Mouse (Mus musculus): ENCODE data around the gene Coq4.
A peak's percentile ranks its signal among the peaks of the same experiment; 100 is the strongest.

Gene Coq4

GRCm38 (mm10) chr2:29787937-29788681 lies 816 bp downstream of the Coq4 start, which contains the start of gene Trub2:
Trub2 (minus strand) TSS chr2:29788502.
- peak; percentile 69; the same call in 1 of the 2 replicates for ATAC-seq (ENCODE audit: insufficient number of reproducible peaks, low FRiP score, low TSS enrichment)

GRCm38 (mm10) chr2:29792772-29793487 lies 5.6 kb downstream of the Coq4 start:
- ATAC-seq (ENCODE audit: insufficient number of reproducible peaks, low FRiP score, low TSS enrichment), result no peak

- ATAC-seq (ENCODE audit: insufficient number of reproducible peaks, low FRiP score, low TSS enrichment), result peak; percentile 97
Observed at GRCm38 (mm10) chr2:29802075-29802826, 15.0 kb downstream of the Coq4 start, which contains the start of gene Slc27a4. Slc27a4 (plus strand) TSS chr2:29802634.

GRCm38 (mm10) chr2:29802827-29803201 lies 15.5 kb downstream of the Coq4 start:
- ATAC-seq (ENCODE audit: insufficient number of reproducible peaks, low FRiP score, low TSS enrichment), result peak; percentile 62; the same call in 1 of the 2 replicates

GRCm38 (mm10) chr2:29803400-29803831 lies 16.1 kb downstream of the Coq4 start:
- no peak for ATAC-seq (ENCODE audit: insufficient number of reproducible peaks, low FRiP score, low TSS enrichment)

GRCm38 (mm10) chr2:29815678-29816371 lies 28.5 kb downstream of the Coq4 start:
- ATAC-seq (ENCODE audit: insufficient number of reproducible peaks, low FRiP score, low TSS enrichment), result no peak

GRCm38 (mm10) chr2:29817426-29818232 lies 30.3 kb downstream of the Coq4 start:
- ATAC-seq (ENCODE audit: insufficient number of reproducible peaks, low FRiP score, low TSS enrichment), result peak; percentile 74; the same call in 1 of the 2 replicates

- ATAC-seq (ENCODE audit: insufficient number of reproducible peaks, low FRiP score, low TSS enrichment), result no peak
Observed at GRCm38 (mm10) chr2:29819363-29819762, 32.1 kb downstream of the Coq4 start.

- ATAC-seq (ENCODE audit: insufficient number of reproducible peaks, low FRiP score, low TSS enrichment), result peak; percentile 50; the same call in 1 of the 2 replicates
Observed at GRCm38 (mm10) chr2:29820025-29820817, 32.9 kb downstream of the Coq4 start, which contains the start of gene Urm1. Urm1 (plus strand) TSS chr2:29820075.

GRCm38 (mm10) chr2:29826318-29826925 lies 39.1 kb downstream of the Coq4 start:
- ATAC-seq (ENCODE audit: insufficient number of reproducible peaks, low FRiP score, low TSS enrichment), result no peak

- ATAC-seq (ENCODE audit: insufficient number of reproducible peaks, low FRiP score, low TSS enrichment), result peak; percentile 96
Observed at GRCm38 (mm10) chr2:29826926-29827708, 39.8 kb downstream of the Coq4 start.

GRCm38 (mm10) chr2:29827709-29828024 lies 40.4 kb downstream of the Coq4 start:
- ATAC-seq (ENCODE audit: insufficient number of reproducible peaks, low FRiP score, low TSS enrichment), result no peak

GRCm38 (mm10) chr2:29831106-29831505 lies 43.8 kb downstream of the Coq4 start:
- no peak for ATAC-seq (ENCODE audit: insufficient number of reproducible peaks, low FRiP score, low TSS enrichment)

- ATAC-seq (ENCODE audit: insufficient number of reproducible peaks, low FRiP score, low TSS enrichment), result no peak
Observed at GRCm38 (mm10) chr2:29833796-29834195, 46.5 kb downstream of the Coq4 start.

GRCm38 (mm10) chr2:29835391-29835899 lies 48.2 kb downstream of the Coq4 start:
- ATAC-seq (ENCODE audit: insufficient number of reproducible peaks, low FRiP score, low TSS enrichment), result no peak

- ATAC-seq (ENCODE audit: insufficient number of reproducible peaks, low FRiP score, low TSS enrichment), result no peak
Observed at GRCm38 (mm10) chr2:29839460-29839859, 52.2 kb downstream of the Coq4 start.

Measured in cerebellum, adult (tissue).